Mouse (Mus musculus): ENCODE data around the gene Fzd2.
"Not testable (repeated sequence)": the region's sequence is repeated elsewhere in the genome, so short reads cannot be mapped to it uniquely, and the experiment has no call there.

Fzd2 gene

DNA sequence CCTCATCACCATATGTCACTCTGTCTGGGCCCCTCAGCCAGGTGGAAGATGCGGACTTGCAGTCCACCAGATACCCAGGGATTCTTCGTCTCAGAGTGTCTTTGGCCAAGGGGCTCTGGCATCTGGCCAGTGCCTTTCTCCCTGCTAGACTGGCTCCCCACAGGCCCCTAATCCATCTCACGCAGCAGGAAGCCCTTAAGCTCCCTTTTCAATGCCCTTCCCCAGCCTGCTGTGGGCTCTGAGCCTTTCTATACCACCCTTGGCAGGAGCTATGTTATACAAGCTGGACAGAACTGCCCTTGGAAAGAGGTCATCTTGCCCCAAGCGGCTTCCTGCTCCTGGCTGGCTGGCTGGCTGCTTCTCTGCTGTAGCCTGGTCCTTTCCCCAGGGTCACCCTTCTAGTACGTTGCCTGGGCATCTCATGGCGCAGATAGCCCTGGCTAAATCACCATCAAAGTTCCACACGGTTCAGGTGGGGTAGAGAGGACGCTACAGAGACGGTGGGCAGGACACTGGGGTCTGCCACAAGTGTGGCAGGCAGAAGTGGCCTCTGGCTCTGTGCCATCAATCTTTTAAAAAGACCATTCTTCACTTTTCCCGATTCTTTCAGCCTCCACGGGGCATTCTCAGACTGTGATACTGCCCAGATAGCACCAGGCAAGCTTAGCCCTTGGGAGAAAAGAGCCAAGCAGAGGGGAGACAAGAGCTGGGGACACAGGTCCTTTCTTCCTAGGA lies 22.7 kb upstream of the Fzd2 start:
- DNase-seq (ENCODE audit: low spot score in 2 of 2) = no peak

DNA sequence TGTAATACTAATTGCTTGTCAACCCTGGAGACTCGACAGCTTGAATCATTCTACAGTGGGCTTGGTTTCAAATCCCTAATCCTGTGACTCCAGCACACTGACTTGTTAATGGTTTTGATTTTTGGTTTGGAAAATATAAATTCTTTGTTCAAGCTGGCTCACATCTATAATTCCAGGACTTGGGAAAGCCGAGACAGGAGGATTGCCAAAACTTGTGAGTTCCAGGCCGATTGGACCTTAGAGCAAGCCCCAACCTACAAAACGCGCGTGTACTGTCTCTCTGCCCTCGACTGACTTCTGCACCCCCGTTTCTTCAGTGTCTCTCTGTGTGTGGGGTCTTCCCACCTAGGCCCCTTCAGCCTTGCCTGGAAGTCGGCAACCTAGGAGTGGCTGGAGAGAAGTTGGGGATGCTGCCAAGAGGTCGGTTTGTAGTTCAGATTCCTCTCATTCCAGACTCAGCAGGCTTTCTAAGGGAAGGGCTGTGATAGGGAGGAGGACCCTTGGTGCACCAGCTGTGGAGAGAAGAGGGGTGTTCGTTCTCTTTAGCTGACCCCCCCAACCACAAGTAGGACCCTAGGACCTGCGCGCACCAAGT lies 22.1 kb upstream of the Fzd2 start:
- no peak for DNase-seq (ENCODE audit: low spot score in 2 of 2)

DNA sequence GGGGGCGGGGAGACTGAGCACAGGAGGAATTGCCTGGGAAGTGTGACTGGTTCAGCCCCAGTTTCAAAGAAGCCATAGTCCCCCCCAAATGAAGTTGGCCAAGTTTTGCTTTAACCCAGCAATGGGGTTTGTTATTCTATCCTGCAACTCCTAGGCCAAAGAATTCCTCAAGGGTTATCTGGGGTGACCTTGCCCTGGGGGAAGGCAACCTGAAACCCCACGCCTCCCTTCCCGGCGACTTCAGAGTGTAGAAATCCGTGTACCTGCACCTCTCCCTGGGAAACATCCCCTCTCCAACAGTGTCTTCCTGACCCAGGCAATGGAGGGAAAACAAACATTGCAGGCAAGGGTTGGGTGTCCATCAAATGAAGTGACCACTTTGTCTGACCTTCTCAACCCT lies 21.5 kb upstream of the Fzd2 start:
- DNase-seq (ENCODE audit: low spot score in 2 of 2) = no peak

DNA sequence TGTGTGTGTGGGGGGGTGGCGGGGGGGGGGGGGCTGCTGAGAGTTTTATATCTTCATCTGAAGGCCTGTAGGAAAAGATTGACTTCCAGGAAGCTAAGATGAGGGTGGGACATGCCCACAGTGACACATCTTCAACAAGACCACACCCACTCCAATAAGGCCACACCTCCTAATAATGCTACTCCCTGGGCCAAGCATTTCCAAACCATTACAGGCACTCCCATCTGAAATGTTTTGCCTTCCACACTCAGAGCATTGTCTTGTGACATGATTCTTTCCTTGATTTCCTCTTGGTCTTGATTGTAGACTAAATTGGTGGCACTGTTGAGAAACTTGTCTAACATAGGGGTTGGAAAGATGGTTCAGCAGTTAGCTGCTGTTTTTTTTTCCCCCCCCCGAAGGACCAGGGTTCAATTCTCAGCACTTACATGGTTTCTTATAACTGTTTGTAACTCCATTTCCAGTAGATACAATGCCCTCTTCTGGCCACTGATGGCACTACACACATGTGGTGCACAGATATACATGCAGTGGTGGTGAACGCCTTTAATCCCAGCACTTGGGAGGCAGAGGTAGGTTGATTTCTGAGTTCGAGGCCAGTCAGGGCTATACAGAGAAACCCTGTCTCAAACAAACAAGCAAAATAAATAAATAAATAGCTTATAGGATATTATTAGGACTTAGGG lies 17.6 kb upstream of the Fzd2 start:
- no peak for DNase-seq (ENCODE audit: low spot score in 2 of 2)

DNA sequence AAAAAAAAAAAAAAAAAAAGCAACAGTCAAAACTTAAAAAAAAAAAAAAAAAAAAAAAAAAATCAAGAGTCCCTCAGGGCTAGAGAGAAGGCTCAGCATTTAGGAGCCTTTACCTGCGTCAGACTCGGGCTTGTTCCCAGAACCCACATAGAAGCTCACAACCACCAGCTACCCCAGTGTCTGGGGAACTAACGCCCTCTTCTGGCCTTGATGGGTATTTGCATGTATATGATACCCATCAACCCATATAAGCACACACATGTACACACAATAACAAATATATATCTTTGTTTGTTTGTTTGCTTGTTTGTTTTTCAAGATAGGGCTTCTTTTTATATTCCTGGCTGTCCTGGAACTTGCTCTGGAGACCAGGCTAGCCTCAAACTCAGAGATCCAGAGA lies 16.6 kb upstream of the Fzd2 start:
- no peak for DNase-seq (ENCODE audit: low spot score in 2 of 2)

DNA sequence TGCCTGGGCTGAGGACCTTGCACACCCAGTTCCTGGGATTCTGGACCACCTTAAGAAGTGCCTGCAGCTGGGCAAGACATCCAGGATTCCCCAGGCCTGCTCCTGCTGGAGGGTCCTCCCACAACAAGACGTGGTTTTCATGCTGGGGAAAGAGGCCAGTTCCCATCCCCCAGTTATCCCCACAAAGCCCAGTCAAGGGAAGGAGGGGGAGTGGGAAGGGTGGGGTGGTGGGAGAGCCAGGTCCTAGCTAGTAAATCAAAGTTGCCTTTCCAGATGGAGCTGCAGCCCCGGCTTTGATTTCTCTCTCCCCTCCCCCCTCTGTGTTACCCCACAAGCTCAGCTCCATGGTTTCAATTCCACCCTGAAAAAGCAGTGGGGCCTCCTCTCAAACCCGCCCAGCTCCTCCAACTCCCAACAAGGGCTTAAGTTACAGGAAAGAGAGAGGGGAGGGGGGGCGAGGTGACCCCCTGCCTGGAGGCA lies 8.8 kb upstream of the Fzd2 start:
- DNase-seq (ENCODE audit: low spot score in 2 of 2) = no peak

DNA sequence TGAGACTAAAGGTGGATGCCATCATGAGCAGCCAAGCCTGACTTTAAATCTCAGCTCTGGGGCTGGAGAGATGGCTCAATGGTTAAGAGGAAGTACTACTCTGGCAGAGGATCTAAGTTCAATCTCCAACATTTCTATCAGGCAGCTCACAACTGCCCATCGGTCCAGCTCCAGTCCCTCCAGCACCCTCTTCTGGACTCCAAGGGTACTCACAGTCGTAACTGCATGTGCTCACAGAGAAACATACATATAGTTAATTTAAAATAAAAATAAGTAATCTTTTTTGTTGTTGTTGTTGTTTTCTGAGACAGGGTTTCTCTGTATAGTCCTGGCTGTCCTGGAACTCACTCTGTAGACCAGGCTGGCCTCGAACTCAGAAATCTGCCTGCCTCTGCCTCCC lies 4.3 kb upstream of the Fzd2 start:
- no peak for DNase-seq (ENCODE audit: low spot score in 2 of 2)

DNA sequence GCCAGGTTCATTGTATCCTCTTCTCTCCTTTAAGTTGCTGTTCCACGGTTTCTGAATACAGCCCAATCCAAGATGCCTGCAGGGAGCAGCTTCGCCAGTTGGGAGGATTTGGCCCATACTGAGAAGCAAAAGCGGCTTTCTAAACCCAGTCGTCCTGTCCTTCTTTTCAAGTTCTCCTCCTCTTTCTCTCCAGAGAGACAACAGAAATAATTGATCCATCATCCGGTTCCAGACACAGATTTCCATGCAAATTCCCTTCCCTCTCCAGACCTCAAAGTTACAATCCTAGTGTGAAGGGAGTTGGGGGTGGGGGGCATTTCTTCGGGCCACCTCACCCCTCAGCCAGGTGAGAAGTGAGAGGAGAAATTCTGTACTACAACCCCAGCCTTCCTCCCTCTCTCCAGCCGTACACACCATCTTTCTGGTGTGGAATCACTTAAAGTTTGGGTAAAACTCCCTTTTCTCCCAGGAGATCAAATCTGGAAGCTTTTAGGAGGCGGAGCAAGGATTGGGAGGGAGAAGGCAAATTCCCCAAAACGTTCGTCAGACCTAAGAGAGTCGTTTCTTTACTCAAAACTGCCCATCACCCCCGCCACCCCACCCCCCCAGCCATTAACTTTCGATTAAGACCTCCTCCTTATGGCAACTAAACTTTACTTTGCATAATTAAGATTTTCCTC lies 1.2 kb upstream of the Fzd2 start:
- DNase-seq (ENCODE audit: low spot score in 2 of 2) = no peak

DNA sequence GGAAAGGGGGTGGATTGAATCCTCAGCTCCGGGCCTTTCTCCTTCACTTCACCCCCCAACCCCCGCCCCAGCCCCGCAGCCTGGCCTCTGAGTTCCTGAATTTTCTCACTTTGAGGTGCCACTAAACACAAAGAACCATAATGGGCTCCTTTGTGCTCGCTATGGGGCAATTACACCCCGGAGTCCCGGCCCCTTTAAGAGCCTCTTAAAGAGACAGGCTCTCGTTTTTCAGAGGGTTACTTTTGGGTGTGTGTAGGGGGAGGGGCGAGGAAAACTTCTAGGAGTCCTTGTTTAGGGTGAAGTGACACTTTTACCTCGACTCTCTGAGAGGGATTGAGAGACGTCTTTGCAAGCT lies 723 bp upstream of the Fzd2 start:
- DNase-seq (ENCODE audit: low spot score in 2 of 2) = no peak

DNA sequence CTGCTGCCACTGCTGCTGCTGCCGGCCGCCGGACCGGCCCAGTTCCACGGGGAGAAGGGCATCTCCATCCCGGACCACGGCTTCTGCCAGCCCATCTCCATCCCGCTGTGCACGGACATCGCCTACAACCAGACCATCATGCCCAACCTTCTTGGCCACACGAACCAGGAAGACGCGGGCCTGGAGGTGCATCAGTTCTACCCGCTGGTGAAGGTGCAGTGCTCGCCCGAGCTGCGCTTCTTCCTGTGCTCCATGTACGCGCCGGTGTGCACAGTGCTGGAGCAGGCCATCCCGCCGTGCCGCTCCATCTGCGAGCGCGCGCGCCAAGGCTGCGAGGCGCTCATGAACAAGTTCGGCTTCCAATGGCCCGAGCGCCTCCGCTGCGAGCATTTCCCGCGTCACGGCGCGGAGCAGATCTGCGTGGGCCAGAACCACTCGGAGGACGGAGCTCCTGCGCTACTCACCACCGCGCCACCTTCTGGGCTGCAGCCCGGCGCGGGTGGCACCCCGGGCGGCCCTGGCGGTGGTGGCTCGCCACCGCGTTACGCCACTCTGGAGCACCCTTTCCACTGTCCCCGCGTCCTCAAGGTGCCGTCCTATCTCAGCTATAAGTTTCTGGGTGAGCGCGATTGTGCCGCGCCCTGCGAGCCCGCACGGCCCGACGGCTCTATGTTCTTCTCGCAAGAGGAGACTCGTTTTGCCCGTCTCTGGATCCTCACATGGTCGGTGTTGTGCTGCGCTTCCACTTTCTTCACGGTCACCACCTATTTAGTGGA lies 769 bp downstream of the Fzd2 start:
- no peak for DNase-seq (ENCODE audit: low spot score in 2 of 2)

DNA sequence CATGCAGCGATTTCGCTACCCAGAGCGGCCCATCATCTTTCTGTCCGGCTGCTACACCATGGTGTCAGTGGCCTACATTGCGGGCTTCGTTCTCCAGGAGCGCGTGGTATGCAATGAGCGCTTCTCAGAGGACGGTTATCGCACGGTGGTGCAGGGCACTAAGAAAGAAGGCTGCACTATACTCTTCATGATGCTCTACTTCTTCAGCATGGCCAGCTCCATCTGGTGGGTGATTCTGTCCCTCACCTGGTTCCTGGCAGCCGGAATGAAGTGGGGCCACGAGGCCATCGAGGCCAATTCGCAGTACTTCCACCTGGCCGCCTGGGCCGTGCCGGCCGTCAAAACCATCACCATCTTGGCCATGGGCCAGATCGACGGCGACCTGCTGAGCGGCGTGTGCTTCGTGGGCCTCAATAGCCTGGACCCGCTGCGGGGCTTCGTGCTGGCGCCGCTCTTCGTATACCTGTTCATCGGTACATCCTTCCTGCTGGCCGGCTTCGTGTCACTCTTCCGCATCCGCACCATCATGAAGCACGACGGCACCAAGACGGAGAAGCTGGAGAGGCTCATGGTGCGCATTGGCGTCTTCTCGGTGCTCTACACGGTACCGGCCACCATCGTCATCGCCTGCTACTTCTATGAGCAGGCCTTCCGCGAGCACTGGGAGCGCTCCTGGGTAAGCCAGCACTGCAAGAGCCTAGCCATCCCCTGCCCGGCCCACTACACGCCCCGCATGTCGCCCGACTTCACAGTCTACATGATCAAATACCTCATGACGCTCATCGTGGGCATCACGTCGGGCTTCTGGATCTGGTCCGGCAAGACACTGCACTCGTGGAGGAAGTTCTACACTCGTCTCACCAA lies 1.6 kb downstream of the Fzd2 start:
- no peak for DNase-seq (ENCODE audit: low spot score in 2 of 2)

DNA sequence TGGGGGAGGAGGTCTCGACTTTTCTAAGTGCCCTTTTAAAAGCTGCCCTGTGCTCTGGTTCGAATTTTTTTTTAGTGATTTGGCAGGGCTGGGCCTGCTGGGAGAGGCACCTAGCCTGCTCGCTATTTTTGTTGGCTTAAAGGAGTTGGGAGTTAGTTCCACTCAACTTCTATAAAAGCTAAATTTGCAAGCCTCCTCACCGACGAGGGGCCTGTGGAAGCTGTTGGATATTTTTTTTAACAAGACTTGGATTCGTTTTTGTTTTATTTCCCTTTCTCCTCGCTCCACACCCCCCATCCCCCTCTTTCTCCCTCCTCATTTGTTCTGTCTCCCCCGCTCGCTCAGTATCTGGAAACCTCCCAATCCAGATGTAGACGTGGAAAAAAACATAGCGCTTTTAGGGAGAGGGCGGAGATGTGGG lies 2.6 kb downstream of the Fzd2 start:
- no peak for DNase-seq (ENCODE audit: low spot score in 2 of 2)

DNA sequence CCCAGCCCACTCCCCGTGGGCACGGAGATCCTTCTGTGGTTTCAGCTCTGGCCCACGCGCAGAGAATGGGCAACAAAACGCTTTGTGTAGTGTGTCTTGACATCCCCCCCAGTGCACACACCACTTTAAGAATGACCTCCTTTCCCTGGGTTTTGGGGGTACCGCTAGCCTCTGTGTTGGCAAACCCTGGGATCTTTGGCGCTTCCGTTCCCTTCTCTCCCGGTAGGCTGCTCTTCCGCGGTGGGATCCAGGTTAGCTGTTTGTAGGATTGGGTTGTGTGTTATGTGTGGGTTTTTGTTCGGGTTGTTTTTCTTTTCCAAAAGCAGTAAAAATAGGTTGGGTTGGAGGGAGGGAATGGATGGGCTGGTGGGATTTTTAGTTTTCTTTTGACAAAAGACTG lies 3.0 kb downstream of the Fzd2 start:
- not testable (repeated sequence) for DNase-seq (ENCODE audit: low spot score in 2 of 2)

DNA sequence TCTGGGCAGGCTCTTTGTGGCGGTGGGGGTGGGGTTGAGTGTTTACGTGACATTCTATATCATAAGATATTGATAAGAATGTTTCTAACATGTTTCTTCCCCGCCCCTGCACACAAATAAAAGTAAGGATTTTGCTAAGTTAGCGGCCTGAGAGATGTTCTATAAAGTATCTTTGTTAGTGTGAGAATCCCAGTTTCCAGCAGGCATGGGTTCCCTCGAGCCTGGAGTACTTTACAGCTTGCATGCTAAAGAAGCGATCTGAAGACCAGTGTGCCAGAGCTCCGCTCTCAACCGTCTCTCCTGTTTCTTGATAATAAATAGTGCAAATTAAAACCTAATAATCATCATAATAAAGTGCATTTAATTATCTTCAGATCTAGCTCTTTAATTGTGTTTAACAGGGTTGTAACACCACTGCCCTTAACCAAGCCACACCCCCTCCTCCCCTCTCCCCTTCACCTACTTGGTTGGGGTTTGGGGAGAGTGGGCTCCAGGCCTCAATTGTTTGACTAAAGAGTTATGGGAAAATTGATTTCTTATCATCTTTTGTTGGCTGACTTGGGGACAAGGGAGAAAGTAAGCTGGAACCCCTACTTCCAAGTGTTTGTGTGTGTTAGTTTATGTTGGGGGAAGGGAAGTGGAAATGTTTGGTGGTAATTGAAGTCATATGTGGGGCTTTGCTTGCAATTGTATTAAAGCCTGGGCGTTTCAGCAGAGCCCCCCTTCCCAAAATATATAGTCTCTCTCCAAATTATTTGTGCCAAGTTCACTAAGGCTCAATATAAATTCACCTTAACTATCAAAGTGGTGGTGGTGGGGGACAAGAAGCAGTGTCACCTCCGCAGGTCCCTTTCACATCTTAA lies 3.7 kb downstream of the Fzd2 start:
- DNase-seq (ENCODE audit: low spot score in 2 of 2) = no peak

DNA sequence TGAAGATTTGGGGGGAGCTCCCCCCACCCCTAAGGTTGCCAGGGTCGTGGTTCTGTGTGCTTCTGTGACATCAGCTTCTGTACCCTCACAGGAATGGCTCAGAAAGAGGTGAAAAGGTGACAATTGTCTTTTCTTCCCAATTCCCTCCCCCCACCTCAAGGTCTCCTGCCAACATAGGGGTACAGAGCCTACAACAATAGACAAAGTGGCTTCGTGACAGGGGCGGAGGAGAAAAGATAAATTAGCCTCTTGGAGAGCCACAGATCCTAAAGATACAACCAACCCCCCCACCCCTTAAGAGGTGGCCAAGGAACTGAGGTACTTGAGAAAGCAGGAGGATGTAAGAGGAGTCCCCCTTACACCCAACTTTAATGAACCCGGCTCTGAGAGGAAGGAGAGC lies 4.5 kb downstream of the Fzd2 start:
- DNase-seq (ENCODE audit: low spot score in 2 of 2) = no peak

DNA sequence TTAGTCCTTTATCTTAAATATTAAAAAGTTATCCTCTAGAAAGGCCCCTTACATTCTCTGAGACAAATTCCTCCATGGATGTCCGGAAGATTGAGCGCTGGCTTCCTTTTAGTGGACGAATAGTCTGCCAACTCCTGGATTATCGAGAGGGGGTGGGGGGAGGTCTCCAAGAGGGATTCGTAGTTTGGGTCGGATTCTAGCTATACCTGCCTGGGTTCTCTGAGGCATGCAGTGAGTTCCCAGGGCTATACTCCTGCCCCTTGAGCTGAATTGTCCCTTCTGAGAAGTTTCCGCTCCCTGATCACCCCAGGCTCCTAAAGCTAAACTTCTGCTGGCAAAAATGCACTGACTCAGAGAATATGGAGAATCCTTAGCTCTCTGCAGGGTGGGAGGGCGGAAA lies 5.3 kb downstream of the Fzd2 start:
- DNase-seq (ENCODE audit: low spot score in 2 of 2) = no peak

DNA sequence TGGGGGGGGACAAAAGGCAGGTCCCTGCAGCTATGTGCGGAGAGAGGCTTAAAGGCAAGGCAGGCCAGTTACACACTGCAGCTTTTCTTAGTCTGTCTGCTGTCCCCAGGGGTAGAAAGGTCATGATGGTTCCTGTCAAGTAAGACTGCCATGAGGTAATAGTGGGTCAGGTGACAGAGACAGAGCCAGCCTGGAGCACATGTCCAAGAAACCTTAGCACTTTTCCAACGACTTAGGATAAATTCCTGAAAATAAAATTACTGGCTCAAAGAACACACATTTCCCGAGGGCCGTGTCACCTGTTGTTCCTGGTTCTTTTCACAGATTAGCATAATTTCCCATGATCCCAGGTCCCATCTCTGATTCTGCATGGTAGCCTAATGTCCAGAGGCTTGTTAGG lies 6.1 kb downstream of the Fzd2 start:
- no peak for DNase-seq (ENCODE audit: low spot score in 2 of 2)

DNA sequence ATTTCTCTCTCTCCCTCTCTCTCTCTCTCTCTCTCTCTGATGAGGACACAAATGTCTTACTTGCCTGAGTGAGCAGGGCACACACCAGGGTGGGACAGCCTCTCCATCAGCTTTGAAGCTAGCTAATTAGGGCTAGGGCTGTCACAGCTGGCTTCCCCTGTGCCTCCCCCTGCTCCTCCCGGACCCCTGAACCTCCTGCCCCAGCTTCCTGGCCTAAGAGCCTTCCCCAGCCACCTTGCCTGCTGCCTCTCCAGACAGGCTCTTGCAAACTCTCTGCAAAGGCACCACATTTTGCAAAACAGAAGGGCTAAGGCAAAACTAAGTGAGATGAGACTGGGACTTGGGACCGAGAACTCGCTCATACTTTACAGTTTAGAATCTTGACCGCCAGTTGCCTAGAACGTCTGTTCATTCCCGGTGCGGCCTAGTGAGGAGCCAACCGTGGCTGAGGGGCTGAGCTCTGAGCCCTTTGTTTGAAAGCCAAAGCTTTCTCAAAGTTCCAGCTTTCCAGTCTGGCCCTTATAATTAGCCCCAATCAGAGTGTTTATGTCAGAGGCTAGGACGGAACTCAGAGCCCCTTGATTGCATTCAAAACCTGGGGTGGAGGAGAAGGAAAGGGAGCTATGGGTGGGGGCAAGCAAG lies 6.6 kb downstream of the Fzd2 start:
- no peak for DNase-seq (ENCODE audit: low spot score in 2 of 2)

DNA sequence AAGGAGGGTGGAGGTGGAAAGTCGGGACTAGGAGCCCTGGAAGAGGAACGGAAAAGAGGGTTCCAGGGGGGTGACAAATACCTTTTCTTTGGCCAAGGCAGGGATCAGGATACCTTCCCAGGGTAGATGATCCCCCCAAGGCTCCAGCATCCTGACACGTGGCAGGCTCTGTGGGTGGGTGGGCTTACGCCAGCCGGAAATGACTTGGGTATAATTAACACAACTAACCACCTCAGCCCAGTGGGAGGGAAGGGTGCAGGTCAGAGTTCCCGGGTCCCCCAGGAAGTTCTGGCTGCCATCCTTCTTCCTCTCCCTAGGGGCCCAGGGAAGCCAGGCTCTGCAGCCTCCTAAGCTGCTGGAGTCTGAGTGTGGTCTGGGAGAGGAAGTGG lies 7.1 kb downstream of the Fzd2 start:
- DNase-seq (ENCODE audit: low spot score in 2 of 2) = no peak

DNA sequence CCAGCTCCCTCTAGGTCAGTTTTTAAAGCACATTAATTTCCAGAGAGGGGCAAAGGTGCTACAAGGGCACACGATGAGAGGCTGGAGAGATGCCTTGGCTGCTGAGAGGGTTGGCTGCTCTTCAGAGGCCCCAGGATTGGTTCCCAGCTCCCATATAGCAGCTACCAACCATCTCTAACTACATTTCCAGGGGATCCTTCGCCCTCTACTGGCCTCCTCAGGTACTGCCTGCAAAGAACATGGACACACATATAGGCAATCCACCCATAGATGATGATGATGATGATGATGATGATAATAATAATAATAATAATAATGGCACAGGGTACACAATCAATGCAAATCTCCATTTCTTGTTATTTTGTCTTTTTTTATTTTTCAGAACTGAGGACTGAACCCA lies 15.3 kb downstream of the Fzd2 start:
- no peak for DNase-seq (ENCODE audit: low spot score in 2 of 2)

Measured in thymus, postnatal 10 days (tissue).